Mouse (Mus musculus) retina, embryonic 14.5 days (tissue): ENCODE data around the gene Hpcal1.

Experiments used
- DNase-seq: peaks from one replicate; pipeline ENCODE4 v3.0.0-alpha.2; 2015; ENCODE audit warnings: low spot score

Gene Hpcal1

DNA sequence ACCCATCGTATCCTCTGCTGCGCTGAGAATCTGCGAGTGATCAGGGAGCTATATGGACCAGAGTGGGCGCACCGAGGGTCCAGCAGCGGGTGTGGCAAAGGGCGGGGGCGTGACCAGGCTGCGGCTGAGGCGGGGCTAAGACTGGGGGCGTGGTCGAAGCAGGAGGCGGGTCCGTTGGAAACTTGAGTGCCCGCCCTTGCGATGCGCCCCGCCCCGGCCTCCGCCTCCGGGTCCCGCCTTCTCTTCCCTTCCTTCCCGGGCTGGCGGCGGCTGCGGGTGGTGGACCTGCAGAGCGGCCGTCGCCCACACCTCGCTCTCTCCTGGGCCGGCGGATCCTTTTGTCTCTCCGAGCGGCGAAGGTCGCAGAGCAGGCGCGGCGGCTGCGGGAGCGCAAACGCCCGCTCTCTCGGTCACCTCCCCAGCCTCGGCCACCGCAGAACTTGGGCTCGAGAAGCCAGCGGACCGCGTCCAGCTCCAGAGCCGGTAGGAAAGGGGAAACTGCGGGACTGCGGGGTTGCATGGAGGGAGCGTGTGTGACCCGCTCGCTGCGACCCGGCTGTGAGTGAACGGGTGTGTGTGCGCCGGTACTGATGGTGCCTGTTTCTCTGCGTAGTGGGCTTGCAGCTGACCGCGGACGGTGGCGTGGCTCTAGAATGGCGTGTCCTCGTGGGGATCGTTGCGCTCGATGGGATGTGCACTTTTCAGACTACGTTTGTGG lies at the start of gene Hpcal1:
Gene Hpcal1 (plus strand): TSS at position 293 of the 718 bp plus-strand sequence.
- DNase-seq = peak; percentile 95

DNA sequence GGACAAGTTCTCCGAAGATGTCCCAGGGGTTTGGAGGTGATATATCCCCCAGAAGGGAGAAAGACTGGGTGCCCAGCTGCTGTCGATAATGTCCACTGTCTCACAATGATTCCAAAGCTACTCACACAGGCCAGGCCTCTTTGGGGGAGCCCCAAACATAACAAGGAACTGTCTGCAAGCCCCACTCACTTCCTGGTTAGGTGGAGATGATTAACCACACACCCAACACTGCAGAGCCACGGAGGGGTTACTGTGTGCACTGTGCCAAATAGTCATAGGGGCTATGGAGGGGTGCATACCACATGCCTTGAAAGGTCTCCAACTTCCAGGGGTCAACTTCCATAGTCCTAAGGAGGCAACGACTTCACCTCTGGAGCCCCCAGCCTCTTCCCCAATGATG lies 49.4 kb upstream of the Hpcal1 start:
- DNase-seq = no peak

DNA sequence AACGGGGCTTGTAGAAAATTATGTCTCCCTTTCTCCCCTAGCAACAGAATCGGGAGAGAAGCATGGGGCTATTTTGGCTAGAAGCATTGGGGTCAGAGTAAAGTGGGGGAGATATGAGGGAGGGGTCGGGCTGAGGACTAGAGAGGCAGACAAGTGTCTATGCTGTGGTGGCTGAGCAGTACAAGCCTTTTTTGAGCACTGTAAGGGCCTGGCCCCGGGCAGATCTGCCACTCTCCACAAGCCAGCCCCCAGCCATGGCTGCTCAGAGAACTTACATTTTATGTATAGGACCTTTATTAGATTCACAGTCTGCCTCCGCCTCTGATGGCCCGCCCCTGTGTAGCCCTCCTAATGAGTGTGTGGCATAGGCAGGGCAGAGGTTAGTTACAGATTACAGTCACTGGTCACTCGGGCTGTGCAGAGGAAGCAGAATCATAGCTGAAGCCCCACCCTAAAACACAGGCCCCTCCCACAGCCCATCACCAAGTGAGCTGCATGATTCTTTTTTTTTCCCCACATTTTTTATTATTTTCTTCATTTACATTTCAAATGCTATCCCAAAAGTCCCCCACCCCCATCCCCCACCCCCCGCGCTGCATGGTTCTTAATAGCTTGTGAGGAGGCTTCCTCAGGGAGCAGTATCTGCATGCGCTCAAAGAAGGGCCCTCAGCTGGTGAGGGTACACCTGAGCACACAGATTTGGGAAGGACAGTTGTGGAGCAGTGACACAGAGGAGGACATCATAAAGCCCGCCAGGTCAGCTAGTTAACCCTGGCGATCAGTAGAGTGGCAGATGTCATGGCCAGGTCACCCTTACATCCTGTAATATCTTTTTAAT lies 46.1 kb upstream of the Hpcal1 start:
- no peak for DNase-seq

DNA sequence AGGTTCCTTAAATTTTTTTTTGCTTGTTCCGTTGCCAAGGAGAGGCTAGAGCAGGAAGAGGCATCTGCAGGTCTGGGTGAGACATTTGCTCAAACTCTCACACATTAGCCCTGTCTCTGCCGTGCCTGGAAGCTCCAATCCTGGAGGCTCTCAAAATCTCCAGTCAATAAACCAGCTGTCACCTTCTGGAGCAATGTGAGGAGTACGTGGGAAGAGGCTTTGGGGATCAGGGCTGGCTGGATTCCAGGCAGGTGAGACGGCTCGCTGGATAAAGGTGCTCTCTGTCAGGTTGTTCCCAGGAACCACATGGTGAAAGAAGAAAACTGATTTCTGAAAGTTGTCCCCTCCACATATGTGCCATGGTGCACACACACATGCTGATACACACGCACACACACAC lies 44.2 kb upstream of the Hpcal1 start:
- DNase-seq = no peak

DNA sequence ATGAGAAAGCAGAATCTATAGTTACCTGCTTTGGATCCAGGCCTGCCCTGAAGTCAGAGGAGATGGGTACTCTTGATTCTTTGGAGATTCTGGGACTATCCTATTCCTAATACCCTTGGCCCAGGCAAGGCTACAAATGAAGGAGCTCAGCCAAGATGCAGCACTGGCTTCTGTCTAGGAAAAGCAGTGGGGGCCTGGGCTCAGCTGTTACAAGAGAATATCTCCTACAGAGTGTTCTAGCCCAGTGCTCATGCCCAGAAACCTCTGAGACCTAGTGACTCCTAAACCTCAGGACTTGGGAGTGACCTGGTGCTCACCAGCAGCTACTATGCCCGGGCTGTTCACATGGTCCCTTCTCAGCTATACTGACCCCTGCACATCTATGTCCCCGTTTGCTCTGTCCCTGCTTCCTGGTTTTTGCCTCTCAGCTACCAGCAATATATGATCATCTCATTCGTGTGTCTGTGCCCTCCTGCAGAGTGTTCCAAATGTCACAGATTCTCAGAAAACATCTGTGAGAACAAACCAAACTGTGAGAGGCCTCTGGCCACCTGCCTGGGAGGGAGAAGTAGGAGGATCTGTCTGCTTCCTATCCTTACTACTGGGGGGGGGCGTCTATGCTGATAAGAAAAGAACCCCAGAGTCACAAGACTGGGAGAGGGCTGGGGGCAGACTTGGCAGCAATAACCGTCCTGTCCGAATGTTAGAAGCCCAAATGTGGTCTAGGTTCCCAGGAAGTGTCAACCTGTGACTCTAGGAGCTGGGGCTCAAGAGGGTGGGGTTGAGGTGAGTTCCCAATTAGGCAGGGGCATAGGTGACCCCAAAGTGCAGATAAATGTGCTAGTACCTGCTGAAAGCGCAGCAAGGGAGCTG lies 39.2 kb upstream of the Hpcal1 start:
- DNase-seq = no peak

DNA sequence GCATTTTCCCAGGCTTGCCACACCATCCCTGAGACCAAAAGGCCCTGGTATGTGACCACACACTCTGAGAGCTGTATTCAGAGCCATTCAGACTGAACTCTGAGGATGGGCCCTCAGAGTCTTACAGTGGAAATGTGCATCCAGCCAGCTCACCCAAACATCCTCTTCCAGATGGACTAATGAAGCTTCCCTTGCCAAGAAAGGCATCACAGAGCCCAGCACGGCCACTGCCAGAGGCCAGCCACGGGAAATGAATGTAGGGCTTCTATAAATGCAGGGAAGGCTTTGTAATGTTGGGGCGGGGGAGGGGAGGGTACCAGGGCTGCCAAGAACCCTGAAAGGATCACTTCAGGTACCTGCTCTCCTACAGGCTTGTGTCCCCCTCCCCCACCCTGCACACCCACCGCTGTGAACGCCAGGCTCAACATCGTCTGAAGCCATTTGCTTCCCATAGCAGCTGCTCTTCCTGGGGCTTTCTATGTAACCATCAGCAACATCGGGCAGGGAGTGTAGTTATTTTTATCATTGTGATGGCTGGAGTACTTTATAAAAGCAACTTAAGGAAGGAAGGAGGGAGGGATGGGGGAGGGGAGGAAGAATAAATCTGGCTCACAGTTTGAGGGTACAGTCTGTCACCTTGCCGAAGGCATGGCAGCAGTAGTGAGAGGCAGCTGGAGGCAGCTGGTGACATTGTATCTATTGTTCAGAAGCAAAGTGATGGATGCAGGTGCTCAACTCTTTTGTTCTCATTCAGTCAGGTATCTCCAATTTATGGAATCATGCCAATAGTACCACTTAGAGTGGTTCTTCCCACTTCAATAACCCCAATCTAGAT lies 38.2 kb upstream of the Hpcal1 start:
- no peak for DNase-seq

DNA sequence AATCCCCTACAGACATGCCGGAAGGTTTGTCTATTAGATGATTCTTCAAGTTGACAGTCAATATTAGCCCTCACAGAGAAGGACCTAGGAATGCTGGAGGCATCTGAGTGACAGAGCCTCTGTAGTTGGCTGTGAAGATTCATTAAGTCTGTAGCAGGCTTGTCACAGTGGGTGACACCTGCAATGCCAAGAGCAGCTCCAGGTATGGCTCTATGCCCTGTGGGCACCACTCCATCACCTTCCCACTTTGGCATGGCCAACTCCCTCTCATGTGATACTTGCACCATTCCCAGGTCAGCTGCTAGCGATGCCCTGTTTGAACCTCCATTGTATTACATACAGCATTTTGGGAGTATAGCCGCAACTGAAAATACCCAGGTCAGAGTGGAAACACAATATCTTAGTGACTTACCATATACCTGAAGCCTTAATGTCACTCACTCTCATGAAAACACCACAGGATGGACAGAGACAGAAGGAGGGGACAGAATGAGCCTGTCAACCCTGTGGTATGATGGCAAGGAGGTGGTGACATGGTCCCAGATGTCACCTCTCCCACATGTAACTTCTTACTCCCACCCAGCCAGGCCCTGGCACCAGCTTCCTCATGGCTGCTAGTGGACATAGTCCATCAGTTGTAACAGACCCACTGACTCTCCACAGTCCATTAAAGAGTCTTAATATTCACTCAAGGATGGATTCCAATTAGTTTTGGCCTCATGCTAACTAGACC lies 37.4 kb upstream of the Hpcal1 start:
- no peak for DNase-seq

DNA sequence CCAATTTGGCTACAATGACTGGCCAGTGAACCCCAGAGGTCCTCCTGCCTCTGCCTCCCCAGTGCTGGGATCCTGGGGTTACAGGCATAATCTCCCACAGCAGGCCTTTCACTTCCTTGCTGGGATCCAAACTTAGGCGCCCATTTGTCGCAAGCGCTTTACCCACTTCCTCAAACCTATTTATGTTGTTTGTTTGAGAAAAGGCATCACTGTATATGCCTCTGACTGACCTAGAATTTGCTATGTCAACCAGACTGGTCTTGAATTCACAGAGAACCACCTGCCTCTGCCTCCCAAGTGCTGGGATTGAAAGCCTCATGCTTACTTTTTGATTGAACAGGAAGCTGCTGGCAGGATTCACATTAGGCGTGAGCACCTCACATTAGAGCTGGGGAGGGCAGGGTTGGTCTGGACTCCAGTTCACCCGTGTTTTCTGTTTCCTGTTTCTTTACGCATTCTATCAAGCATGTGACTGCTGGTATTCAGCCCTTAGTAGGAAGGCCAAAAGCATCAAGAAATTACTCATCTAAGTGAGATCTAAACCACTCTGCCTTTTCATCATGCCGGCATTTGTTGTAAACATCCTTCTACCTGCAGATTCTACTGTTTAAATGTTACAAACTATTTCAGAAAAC lies 33.0 kb upstream of the Hpcal1 start:
- DNase-seq = no peak

DNA sequence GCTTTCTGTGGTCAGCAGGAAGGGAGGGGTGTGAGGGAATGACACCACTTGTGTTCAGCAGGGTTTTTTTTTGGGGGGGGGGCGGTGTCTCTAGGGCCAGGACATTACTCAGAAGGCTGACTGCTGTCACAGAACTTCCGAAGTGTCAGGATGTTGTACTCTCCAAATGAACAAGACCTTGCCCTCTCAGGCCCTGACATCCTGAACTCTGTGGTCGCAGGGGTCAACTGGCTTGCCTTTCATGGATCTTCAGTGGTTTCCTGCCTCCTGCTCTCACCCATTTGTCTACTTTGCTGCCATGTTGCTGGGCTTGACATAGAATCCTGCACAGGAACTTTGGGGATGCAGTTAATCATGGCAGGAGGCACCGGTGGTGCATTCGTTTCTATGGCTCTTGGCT lies 32.1 kb upstream of the Hpcal1 start:
- DNase-seq = no peak

DNA sequence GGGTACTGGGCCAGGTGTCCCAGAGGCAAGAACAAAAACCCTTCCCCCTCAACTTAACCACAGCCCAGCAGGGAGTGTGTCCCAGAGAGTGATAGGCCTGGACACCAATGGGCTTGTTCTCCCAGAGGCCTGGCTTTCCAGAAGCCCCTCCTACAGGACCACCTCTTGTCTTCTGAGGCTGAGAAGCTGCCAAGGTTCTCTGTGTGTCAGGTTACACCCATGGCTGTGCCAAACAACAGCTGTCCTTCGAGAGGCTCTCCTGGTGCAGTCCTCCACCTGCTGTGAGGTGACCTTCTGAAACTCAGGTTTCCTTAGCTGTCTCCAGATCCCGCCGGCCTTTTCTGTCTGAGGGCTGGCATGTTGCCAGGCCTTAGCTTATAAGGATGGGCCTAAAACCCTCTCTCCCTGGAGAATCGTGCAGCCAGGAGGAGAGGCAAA lies 29.2 kb upstream of the Hpcal1 start:
- DNase-seq = peak; percentile 13

DNA sequence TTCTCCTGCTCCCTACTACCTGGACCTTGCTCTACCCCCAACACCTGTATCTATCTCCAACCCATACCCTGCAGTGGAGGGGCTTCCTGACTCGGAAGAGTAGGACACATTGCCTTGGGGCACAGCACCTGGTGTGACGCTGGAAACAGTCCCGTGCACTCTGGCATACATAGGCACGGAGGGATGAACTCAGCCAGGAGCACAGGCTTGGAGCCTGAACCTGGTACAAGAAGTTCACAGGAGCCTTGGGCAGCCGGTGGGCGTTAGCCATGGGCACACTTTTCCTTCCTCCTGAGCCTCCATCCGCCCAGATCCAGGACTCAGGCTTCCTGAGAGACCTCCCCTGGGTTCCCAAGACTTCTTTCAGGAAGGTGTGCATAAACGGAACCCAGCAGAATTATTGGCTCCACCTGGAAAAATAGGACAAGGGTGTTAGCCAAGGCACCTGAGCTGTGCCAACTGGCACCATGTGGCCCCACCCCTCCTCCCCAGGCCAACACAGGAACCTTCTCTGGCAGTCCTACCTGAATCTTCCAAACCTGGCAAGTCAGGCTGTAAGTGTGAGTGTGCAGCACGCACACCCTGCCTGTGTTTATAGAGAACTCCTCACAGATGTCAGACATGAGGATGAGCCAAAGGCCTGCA lies 26.5 kb upstream of the Hpcal1 start:
- no peak for DNase-seq

DNA sequence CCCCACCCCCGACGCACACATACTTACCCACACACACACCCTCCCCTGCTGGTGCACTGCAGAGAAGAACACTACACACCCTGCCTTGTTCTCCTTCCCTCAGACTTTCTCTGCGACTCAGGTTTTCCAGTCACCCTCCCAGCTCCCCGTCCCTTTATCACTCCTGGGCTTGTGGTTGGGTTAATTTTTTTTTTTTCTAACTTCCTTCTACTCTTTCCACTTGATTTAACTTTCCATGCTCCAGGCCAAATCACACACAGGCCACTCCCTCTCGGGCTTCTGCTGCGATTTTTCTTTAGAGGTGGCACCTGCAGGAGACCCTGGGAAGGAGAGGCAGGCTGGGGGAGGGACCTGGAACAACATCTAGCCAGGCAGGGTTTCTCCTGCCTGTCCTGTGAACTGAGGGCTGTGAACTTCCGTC lies 24.7 kb upstream of the Hpcal1 start:
- DNase-seq = no peak

DNA sequence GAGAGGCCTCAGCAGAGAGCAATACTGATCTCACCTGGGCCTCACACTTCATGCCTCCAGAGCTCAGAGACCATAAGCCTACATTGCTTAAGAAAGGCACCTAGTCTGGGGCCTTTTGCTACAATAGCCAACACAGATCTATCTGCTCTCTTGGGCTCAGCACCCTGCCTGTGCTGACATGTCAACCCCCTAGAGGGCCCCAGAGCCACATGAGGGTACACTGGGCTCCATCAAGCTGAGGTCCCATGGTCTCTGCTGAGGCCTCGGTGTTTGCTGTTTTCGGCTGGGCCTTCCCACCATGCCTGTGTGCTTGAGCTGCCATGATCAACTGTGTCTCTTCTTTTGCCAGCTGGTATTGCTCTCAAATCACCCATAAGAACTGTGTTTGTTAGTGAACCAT lies 24.0 kb upstream of the Hpcal1 start:
- no peak for DNase-seq

DNA sequence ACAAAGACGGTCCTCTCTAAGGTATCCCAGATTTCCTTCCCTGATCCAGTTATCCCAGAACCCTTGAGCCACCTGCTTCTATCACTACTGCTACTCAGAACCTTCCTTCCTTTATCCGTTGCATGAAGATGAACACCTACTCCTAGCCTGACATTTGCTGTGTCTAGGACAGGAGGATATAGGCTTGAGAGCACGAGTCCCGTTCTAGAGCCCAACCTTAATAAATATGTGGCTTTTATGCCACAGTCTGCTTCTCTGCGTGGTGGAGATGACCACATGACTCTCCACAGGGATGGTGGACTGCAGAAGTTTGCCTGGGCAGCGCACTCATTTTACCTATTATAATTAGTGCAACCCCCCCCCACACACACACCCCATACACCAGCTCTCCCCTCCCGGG lies 16.9 kb upstream of the Hpcal1 start:
- no peak for DNase-seq

DNA sequence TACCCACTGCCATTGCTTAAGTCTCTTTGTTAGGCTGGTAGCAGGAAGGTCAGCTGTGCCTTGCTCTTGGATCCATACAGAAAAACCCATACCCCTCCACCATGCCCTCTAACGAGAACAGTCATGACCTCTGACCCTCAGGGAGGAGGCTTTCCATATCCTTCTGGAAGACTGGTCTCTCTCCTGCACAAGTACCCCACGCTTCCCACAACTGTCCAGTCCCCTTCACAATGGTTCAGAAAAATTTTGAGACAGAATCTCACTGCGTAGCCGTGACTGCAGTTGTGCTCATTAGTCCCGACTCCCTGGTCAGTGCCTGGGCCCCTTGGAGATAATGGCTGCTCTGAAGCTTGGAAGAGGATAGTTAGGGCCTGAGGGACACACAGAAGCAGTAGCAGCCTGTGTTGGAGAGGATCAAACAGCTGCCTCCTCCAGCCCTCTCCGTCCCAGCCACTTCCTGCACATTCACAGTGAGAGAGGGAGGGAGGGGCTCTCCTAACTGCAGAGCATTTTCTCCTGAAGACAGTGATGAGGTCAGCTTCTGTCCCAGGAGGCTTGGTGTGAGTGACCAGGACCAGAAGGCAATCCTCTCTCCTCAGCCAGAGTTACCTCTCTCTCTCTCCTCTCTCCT lies 16.4 kb upstream of the Hpcal1 start:
- no peak for DNase-seq

DNA sequence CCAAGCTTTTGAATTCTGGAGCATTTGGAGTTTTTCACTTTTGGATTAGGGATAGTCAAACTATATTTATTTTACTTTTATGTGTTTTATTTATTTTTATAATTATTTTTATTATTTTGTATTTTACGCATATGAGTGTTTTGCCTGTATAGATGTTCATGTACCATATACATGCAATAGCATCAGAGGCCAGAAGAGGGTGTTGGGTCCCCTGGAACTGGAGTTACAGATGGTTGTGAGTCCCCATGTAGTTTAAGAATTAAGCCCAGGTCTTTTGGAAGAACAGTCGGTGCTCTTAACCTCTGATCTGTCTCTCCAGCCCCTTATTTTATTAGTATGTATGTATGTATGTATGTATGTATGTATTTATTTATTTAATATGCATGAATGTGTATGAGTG lies 12.9 kb upstream of the Hpcal1 start:
- no peak for DNase-seq

DNA sequence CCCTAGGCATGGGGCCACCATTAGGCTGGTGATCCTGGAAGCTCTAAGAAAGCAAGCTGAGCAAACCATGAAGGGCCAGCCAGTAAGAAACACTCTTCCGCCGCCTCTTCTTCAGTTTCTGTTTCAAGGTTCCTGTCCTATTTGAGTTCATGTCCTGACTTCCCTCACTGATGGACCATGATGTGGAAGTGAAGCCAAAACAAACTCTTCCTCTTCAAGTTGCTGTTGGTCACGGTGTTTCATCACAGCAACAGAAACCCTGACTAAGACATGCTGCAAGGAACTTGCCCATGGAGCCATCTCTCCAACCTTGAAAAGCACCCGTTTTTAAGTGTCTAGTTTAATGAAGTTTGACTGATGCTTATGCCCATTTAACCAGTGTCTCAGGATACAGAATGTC lies 11.1 kb upstream of the Hpcal1 start:
- DNase-seq = no peak

DNA sequence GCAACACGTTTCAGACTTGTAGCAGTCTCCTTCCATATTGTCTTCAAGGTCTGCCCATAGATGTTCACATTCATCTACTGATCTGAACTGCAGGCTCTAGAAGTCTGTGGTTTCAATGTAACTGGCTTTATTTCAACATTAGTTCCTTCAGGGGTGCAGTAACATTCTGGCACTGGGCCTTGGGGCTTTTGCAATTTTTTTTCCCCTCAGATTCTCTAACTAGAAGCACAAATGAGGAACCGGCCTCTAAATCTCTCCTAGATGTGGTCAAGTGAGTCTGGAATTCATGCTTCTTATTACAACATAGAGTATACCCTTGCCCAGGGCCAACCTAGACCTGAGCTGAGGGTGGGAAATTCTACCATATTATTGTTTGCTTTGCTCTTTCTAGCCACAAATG lies 8.5 kb upstream of the Hpcal1 start:
- no peak for DNase-seq

DNA sequence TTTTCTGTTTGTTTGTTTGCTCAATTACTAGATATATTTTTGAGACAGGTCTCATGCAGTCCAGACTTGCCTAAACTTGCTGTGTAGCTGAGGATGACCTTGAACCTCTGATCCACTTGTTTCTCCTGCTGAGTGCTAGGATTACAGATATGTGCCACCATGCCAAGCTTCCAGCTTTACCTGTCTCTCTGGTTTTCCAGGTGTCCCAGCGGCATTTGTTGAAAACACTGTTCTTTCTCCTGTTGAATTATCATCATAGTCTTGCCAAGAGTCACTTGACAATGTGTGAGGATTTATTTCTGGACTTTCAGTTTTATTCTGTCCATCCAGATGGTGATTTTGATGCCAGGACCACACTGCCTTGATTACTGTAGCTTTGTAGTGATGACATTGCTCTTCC lies 6.3 kb upstream of the Hpcal1 start:
- DNase-seq = no peak
